Mouse (Mus musculus) bone marrow macrophage, adult 2 months (primary cell): ENCODE data around the gene Syt15.

Experiments
- CTCF ChIP-seq: IDR thresholded peaks from 2 replicates; pipeline ENCODE4 v1.5.1; 2012; ENCODE audit warnings: low read depth, mild to moderate bottlenecking, low read length, moderate library complexity
- POLR2A ChIP-seq: IDR thresholded peaks from 2 replicates; pipeline ENCODE4 v1.6.1; 2012; ENCODE audit warnings: mild to moderate bottlenecking, low read depth, low read length, borderline replicate concordance

- TF ChIP-seq POLR2A: no peak
- TF ChIP-seq CTCF: no peak
Observed at GRCm38 (mm10) chr14:34207996-34208395, 11.4 kb upstream of the Syt15 start.
